Mouse (Mus musculus) cerebellum, adult 18-20 months (tissue): ENCODE results near the gene BC035947.
"Not testable (repeated sequence)": the region's sequence is repeated elsewhere in the genome, so short reads cannot be mapped to it uniquely, and the experiment has no call there.

ENCODE experiments used
- DNase-seq, 2 experiments: peaks; one replicate each; pipeline ENCODE4 v3.0.0; 2021

The BC035947 gene

DNA sequence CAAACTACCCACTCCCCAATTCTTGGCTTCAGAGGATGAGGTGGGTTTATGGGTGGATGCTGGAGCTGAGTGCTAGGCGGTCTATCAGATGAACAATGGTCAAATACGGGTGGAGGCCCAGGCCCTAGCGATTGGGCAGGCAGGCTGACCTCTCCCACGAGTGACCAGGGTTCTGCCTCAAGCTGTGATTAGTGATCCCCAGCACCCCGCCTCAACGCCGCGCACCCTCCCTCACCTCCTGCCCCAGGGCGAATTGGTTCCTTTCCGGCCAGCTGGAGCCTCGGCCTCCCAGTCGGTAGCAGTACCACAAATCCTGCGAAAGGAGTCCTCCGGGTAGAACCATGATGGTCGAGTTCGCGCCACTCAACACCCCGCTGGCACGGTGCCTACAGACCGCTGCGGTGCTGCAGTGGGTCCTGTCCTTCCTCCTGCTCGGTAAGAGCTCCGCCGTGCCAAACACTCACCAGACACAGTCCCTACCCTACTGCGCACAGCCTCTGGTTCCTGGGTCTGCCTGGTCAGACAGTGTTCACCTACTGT, at the start of gene BC035947:
Gene BC035947 (minus strand): TSS at position 538 of the 540 bp plus-strand sequence.
- DNase-seq, result peak in 1 of 2 experiments; percentile 11

- no peak for DNase-seq
Measured at GRCm38 (mm10) chr1:78554012-78554666, 42.2 kb upstream of the BC035947 start.

DNA sequence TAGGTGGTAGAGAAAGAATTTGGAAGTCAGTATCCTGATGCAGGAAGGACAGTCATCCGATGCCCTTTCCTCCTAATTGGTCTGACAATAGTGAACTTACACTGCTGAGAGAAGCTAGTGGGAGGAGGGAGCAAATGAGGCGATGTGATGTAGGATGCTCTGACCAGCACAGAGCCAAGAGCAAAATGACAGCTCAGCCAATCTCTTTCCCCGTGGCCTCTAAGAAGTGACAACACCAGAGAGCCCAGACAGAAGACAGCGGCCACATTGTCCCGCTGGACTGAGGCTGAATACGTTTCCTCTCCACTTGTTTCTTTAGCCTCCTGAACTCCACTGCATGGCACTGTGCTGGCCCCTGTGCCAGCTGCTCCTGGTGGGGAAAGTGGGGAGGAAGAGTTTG, 37.0 kb upstream of the BC035947 start:
- DNase-seq, result no peak

DNA sequence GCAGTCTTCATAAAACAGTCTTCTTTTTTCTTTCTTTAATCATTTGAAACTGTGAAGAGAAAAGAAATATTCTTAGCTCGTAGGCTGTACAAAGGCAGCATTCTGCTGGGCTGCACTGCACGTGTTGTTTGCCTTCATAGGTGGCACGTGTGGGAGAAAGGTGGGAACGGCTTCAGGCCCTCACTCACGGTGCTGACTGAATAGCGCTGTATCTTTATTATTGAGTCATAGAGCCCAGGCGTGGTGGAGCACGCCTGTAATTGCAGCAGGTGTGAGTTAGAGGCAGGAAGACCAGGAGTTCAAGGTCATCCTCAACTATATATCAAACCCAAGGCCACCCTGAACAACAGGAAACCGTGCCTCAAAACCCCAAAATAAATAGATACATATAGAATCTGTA, 34.3 kb upstream of the BC035947 start:
- DNase-seq, result no peak

DNA sequence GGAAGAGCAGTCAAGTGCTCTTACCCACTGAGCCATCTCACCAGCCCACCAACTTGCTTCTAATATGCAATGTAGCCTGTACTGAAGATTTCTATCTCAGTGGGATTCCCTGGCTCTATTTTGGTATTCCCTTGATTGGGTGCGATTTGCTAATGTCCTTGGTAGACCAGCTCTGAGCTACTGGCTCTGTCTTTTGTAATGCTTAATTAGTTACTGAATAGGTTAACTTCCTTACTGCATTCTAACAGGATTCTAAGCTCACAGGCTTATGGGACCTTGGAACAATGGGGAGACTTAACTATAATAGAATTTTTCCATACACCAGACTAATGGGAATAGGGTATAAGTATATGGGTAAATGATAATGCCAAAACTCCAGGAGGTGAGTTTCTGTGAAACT, 31.7 kb upstream of the BC035947 start:
- not testable (repeated sequence) for DNase-seq

GRCm38 (mm10) chr1:78539166-78539565, 27.2 kb upstream of the BC035947 start:
- no peak for DNase-seq

DNA sequence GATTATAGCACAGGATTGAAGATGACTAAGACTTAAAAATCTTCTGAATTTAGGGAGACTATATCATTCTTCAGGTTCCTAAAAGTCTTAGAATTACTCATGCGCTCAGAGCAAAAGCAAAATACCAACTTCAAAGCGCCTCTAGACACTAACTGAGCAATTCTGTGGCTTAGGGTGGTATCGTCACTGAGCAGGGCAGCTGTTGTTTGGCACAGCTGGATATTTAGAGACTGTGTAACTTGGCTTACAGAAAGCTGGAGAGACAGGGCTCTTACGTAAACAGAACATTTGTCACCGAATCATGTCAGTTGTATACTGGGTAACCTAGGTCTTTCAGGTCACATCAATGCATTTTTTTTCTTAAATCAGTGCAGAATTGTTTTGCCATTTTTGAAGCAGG, 26.4 kb upstream of the BC035947 start:
- DNase-seq, result no peak

DNA sequence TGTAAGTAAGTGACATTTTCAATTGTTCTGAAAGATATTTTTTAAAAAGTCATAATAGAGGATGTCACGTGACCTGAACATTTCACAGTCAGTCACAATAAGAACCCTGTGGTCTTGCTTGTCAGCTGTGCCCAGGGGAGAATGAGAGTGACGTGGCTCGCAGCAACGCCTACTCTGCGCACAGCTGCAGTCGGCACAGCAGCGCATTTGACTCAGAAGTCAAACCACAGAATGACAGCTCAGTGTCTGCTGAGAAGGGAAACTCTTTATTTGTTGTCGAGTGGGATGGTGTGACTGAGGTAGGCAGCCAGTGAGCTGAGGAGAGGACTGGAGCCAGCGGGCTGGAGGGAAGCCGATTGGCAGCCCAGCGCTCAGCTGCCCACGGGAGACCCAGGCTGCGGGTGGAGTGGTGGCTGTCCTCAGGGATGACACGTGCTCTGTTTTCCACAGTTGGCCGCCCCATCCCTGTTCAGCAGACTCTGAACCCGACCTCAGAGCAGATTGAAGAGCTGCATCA, 25.6 kb upstream of the BC035947 start:
- peak; percentile 74 to 81 for DNase-seq

GRCm38 (mm10) chr1:78536310-78537164, 24.6 kb upstream of the BC035947 start:
- DNase-seq, result peak; percentile 84 to 88

- DNase-seq, result no peak
Measured at GRCm38 (mm10) chr1:78534428-78535150, 22.6 kb upstream of the BC035947 start.

DNA sequence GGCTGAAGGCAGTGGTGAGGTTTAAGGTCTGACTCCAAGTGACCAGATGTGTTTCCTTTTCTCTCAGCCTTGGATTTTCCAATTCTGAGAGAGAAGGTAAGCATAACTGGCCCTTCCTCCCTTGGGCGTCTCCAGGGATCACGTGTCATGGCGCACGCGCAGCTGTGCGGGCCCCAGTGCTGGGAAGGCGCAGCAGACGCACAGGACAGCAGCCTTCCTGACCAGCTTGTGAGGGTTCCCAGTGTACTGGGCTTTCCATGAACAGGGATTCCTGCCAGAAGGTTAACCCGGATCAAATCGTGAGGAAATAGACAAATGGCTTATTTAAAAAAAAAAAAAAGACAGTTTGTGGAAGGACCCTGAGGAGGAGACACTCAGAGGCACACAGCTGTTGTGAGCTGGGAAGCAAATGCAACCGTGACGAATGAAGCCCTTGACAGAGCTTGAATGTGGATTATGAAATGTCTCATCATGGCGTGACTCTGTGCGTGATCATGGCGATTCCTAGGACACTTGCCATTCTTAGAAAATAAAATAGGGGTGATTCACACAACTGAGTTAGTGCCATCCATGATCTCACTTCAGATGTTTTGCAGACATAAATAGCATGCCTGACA, 20.3 kb upstream of the BC035947 start:
- peak in 1 of 2 experiments; percentile 5 for DNase-seq

GRCm38 (mm10) chr1:78530500-78531215, 18.7 kb upstream of the BC035947 start:
- no peak for DNase-seq

- DNase-seq, result no peak
Measured at GRCm38 (mm10) chr1:78529011-78529410, 17.1 kb upstream of the BC035947 start.

GRCm38 (mm10) chr1:78528356-78528755, 16.4 kb upstream of the BC035947 start:
- no peak for DNase-seq

DNA sequence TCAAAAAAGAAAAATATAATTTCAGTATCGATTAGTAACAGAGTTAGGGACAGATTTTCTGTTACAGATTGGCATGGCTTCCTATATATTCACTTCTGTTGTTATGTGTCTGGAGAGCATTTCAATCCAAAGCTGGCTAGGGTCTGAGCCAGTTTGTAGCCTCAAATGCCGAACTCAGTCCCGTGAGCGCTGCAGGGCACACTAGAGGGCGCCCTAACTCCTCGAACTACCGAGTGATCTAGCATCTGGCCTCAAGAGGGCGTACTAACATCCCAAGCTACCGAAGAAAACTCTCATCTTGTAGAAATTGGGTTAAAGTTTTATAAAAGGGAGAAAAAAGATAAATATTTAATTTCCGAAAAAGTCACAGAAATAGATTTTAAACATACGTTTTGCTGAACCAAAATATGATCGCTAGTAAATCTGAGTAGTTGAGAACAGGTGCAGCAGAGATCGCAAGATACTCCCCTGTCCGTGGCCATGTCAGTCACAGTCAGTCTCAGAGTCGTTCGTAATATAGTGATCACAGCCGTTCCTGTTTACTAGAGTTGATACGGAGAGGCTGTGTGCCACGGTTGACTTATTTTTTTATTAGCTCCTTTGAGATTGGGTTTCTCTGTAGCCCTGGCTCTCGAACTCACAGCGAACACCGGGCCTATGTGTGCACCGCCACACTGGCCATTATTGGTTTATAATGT, 13.4 kb upstream of the BC035947 start:
- peak; percentile 52 to 62 for DNase-seq

GRCm38 (mm10) chr1:78518907-78519306, 6.9 kb upstream of the BC035947 start:
- DNase-seq, result no peak

DNA sequence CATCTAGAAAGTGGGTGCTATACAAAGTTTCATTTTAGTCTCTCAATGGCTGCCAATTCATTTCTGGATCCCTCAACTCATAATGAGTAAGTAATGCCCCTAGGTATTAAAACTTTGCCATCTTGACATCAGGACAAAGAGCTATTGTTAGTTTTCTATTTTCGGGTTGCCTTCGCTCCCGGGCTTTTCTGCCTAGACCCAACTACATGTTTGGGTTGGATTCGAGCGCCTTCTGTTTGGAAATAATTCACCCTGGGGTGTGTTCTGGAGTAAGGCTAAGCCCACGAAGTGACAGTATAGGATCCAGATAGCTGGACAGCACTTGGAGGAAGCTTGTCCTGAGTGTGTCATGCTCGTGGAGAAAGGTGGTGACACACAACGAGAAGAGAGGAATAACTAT, 798 bp upstream of the BC035947 start:
- no peak for DNase-seq

DNA sequence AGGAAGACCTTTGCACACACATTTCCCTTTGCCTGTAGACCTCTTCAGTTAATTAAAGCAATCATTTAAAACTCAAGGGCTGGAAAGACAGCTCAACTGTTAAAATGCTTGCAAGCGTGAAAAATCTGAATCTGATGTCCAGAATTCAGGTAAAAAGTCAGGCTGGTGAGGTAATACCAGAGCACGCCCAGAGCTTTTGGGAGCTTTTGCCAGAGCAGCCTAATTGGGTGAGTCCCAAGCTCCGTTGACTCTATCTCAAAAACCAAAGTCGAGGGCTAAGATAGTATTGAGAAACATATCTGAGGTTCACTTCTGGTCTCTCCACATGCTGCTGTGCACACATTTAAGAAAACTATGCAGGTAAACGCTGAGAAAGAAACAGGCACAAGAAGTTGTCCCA, 1.1 kb downstream of the BC035947 start, which contains the start of gene Mogat1:
Gene Mogat1 (plus strand): TSS at position 130 of the 400 bp plus-strand sequence.
- no peak for DNase-seq

DNA sequence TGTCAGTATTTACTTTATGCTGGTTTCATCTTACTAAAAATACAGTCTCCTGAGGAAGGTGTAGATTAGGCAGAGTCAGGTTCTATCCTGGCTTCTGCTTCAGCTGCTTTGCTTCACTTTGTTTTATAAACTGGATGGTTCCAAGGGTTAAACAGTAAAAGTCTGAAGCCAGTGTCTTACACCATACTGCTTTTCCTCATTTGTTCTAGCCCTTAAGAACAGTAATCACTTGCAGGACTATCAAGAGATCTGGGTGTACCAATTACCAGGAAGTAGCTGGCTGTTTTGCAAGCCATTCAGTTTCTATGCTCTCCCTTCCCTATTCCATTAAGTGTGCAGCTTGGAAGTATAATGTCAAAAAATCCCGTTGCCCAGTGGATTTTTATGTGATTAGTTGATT, 4.8 kb downstream of the BC035947 start:
- no peak for DNase-seq

DNA sequence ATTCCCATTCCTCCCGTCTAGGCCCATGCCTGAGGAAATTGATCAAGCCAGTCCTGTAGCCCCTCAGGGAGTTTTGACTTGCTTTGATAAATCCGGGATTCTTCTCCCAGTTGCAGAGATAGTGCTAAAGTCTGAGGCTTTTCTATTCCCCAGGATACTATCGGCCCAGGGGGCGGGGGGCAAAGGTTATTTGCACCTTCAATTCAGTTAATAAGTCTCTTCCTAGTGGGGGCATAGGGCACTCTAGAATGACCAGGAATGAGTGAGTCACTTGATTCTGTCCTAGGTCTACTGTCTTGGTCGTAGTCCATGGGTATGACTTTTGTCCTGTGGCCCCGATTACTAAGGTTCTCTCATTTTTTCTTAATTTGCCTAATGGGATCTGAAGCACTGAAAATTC, 9.4 kb downstream of the BC035947 start:
- DNase-seq, result no peak

DNA sequence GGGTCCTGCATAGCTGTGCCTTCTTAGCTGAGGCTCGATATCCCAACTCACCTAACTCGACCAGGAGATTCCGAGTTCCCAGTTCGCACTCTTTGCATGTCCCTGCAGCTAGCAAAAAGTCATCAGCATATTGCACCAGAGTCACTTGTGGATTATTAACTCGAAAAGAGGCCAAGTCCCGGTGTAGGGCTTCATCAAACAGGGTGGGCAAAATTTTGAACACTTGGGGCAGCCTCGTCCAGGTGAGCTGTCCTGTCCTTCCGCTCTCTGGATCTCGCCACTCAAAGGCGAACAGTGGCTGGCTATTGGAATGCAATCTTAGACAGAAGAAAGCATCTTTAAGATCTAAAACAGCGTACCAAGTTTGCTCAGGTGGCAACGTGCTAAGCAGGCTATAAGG, 10.1 kb downstream of the BC035947 start:
- not testable (repeated sequence) for DNase-seq
